16 mouse cellular contexts compared by ENCODE assay signal in the genomic region with DNA sequence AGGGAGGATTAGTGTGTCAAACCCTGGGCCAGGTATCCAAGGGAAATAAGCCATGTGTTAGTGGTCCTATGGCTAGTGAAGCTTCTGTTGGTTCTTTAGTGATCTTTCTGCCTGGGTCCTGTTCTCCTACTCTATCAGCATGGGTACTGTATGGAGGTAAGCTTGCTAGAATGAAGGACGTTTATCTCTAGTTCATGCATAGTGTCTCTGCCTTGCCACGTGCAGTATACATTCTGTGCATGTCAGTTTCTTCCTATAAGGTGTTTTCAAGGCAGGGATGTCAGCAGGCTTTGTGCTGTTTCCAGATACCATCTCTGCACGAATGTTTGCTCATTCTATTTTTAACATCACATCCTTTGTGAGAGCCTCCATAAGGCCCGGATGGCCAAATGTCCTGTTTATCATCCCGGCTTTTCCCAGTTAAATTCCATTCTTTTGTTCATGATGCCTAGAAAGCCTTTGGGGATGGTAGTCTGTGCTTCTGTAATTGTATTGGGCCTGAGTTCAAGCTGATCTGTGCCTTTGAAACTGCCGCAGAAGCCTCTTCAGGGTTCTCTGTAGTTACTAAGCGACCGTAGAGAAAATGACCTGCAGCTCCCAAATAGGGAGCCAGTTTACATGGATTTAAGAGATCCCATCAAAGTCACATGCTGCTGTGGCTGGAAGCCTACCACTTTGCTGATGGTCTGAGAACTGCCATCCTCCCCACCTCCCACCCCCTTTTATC.
DNase-seq lines count a peak whose midpoint lies in the region; ATAC-seq lines count a peak whose summit lies in the region.
"Had no signal": no experiment of that assay in that cellular context is flagged by ENCODE, and none has a peak within 500 bp of the region (broad histone marks: within the 10 kb centered on the region; RNA-seq: fewer than 3 reads in every experiment).

No protein-coding gene starts in this region.

- WGBS in heart, embryonic 14.5 days = 23% methylated on average over 8 of the region's 8 CpGs
- WGBS in forebrain, embryonic 14.5 days = 62% methylated on average over 8 of the region's 8 CpGs
- 50% methylated on average over 8 of the region's 8 CpGs for WGBS in hindbrain, embryonic 11.5 days
- WGBS in midbrain, embryonic 14.5 days = 27% methylated on average over 8 of the region's 8 CpGs

- H3K9me3 ChIP-seq in heart, embryonic 14.5 days (ENCODE audit: control insufficient read depth, low read length) = no peaks in the 10 kb centered on the region
- H3K9me3 ChIP-seq in forebrain, embryonic 14.5 days (replicated peaks; ENCODE audit: control insufficient read depth, low read length) = no peaks in the 10 kb centered on the region
- H3K9me3 ChIP-seq in hindbrain, embryonic 11.5 days (ENCODE audit: control insufficient read depth, low read length) = no peaks in the 10 kb centered on the region
- H3K9me3 ChIP-seq in midbrain, embryonic 14.5 days (ENCODE audit: control insufficient read depth, low read length) = no peaks in the 10 kb centered on the region
- H3K9me3 ChIP-seq: embryonic facial prominence, embryonic 15.5 days had no signal

- intact Hi-C loops in heart, postnatal 25 days (cut with DNase I) = no loop called here

- DNase-seq in heart, postnatal 25 days (ENCODE audit: low spot score) = no peak
- DNase-seq in forebrain, embryonic 14.5 days (ENCODE audit: low spot score) = peak; percentile 54
- no peak for DNase-seq in hindbrain, embryonic 11.5 days (ENCODE audit: low spot score)
- DNase-seq in midbrain, embryonic 14.5 days = peak; percentile 55
- DNase-seq in adrenal gland, postnatal 10 days = no peak
- DNase-seq in urinary bladder, adult 18-20 months (ENCODE audit: low spot score in 2 of 2) = no peak
- DNase-seq: kidney, postnatal 4 days; retina, postnatal 1 day had no signal

- H3K4me3 ChIP-seq in heart, embryonic 14.5 days (ENCODE audit: control insufficient read depth in 1 of 2, insufficient read depth in 1 of 2, low read depth in 1 of 2, low read length in 2 of 2) = no peak overlapping the region
- no peak overlapping the region for H3K4me3 ChIP-seq in forebrain, embryonic 14.5 days (ENCODE audit: low read depth, low read length)
- no peak overlapping the region for H3K4me3 ChIP-seq in hindbrain, embryonic 11.5 days (ENCODE audit: low read depth, low read length)
- no peak overlapping the region for H3K4me3 ChIP-seq in midbrain, embryonic 14.5 days (replicated peaks; ENCODE audit: low read depth, low read length)
- H3K4me3 ChIP-seq: embryonic facial prominence, embryonic 15.5 days; myocyte had no signal

- no peak for ATAC-seq in heart, embryonic 14.5 days (ENCODE audit: insufficient number of reproducible peaks, insufficient read depth, low FRiP score, low read depth)
- peak; percentile 54 for ATAC-seq in forebrain, embryonic 14.5 days
- ATAC-seq in hindbrain, embryonic 11.5 days (ENCODE audit: low FRiP score) = peak; percentile 45
- ATAC-seq in midbrain, embryonic 14.5 days (ENCODE audit: low FRiP score, low TSS enrichment) = peak; percentile 59; the same call in 1 of the 2 replicates
- ATAC-seq in granulocyte monocyte progenitor cell, adult 5-6 weeks (replicated peaks; ENCODE audit: poor library complexity, severe bottlenecking) = no peak
- ATAC-seq: intestine, embryonic 16.5 days had no signal

- H3K9ac ChIP-seq in heart, embryonic 14.5 days (ENCODE audit: low read length) = no peak overlapping the region
- no peak overlapping the region for H3K9ac ChIP-seq in forebrain, embryonic 14.5 days (ENCODE audit: low read length)
- H3K9ac ChIP-seq in hindbrain, embryonic 11.5 days (ENCODE audit: low read depth, low read length) = no peak overlapping the region
- 0 out of 2 replicates have a peak overlapping the region, but pooled peaks have one; percentile 23 for H3K9ac ChIP-seq in midbrain, embryonic 14.5 days (replicated peaks; ENCODE audit: low read length)
- H3K9ac ChIP-seq: embryonic facial prominence, embryonic 15.5 days had no signal

- H3K27ac ChIP-seq in heart, embryonic 14.5 days (replicated peaks in 1 of 2; ENCODE audit: control insufficient read depth in 1 of 2, insufficient read depth in 1 of 2, low read depth in 2 of 2, low read length in 2 of 2) = no peak overlapping the region
- H3K27ac ChIP-seq in forebrain, embryonic 14.5 days (ENCODE audit: low read depth, low read length) = peak overlapping the region; percentile 39; the same call in 1 of the 2 replicates
- H3K27ac ChIP-seq in hindbrain, embryonic 11.5 days (ENCODE audit: low read depth, low read length) = no peak overlapping the region
- H3K27ac ChIP-seq in midbrain, embryonic 14.5 days (replicated peaks; ENCODE audit: low read depth, low read length) = peak overlapping the region; percentile 66
- H3K27ac ChIP-seq: embryonic facial prominence, embryonic 15.5 days; macrophage had no signal

- 0 out of 2 replicates have a peak overlapping the region, but pooled peaks have one; percentile 13 for H3K4me2 ChIP-seq in heart, embryonic 14.5 days (ENCODE audit: low read length)
- no peak overlapping the region for H3K4me2 ChIP-seq in forebrain, embryonic 14.5 days (ENCODE audit: low read length)
- no peak overlapping the region for H3K4me2 ChIP-seq in hindbrain, embryonic 11.5 days (replicated peaks; ENCODE audit: low read depth, low read length)
- H3K4me2 ChIP-seq in midbrain, embryonic 14.5 days (ENCODE audit: low read length) = no peak overlapping the region
- H3K4me2 ChIP-seq: embryonic facial prominence, embryonic 15.5 days; liver, embryonic 11.5 days had no signal

- no peaks in the 10 kb centered on the region for H3K27me3 ChIP-seq in heart, embryonic 14.5 days (ENCODE audit: control insufficient read depth, insufficient read depth, low read length)
- H3K27me3 ChIP-seq in forebrain, embryonic 14.5 days (replicated peaks; ENCODE audit: control insufficient read depth, insufficient read depth, low read length) = no peaks in the 10 kb centered on the region
- H3K27me3 ChIP-seq in hindbrain, embryonic 11.5 days (ENCODE audit: control insufficient read depth, insufficient read depth, low read length) = no peaks in the 10 kb centered on the region
- H3K27me3 ChIP-seq in midbrain, embryonic 14.5 days (ENCODE audit: control insufficient read depth, insufficient read depth, low read length) = no peaks in the 10 kb centered on the region
- H3K27me3 ChIP-seq: CH12.LX; embryonic facial prominence, embryonic 15.5 days had no signal

- H3K36me3 ChIP-seq in heart, embryonic 14.5 days (ENCODE audit: control insufficient read depth, insufficient read depth, low read length) = no peaks in the 10 kb centered on the region
- no peaks in the 10 kb centered on the region for H3K36me3 ChIP-seq in forebrain, embryonic 14.5 days (ENCODE audit: control insufficient read depth, insufficient read depth, low read length)
- no peaks in the 10 kb centered on the region for H3K36me3 ChIP-seq in hindbrain, embryonic 11.5 days (ENCODE audit: control insufficient read depth, insufficient read depth, low read length)
- no peaks in the 10 kb centered on the region for H3K36me3 ChIP-seq in midbrain, embryonic 14.5 days (ENCODE audit: control insufficient read depth, insufficient read depth, low read length)
- H3K36me3 ChIP-seq: embryonic facial prominence, embryonic 15.5 days had no signal

- H3K4me1 ChIP-seq in heart, embryonic 14.5 days (ENCODE audit: control insufficient read depth in 2 of 2, insufficient read depth in 2 of 2, low read length in 2 of 2) = peaks cover 6 to 21% of the 10 kb centered on the region in 2 experiments
- H3K4me1 ChIP-seq in forebrain, embryonic 14.5 days (ENCODE audit: control insufficient read depth, insufficient read depth, low read length) = peaks cover 15% of the 10 kb centered on the region
- no peaks in the 10 kb centered on the region for H3K4me1 ChIP-seq in hindbrain, embryonic 11.5 days (replicated peaks; ENCODE audit: control insufficient read depth, insufficient read depth, low read length)
- H3K4me1 ChIP-seq in midbrain, embryonic 14.5 days (ENCODE audit: control insufficient read depth, insufficient read depth, low read length) = peaks cover 25% of the 10 kb centered on the region

Comparison
In these comparisons a context has a peak if more than half of its experiments do, and no peak if none do; other contexts are left out.
1. ATAC-seq: peak in forebrain, embryonic 14.5 days (single experiment), hindbrain, embryonic 11.5 days (single experiment) and midbrain, embryonic 14.5 days (single experiment); none in heart, embryonic 14.5 days (single experiment) and granulocyte monocyte progenitor cell, adult 5-6 weeks (single experiment).
2. H3K27ac ChIP-seq: peak in forebrain, embryonic 14.5 days (single experiment) and midbrain, embryonic 14.5 days (single experiment); none in heart, embryonic 14.5 days (0 of 2) and hindbrain, embryonic 11.5 days (single experiment).
3. DNase-seq: peak in forebrain, embryonic 14.5 days (single experiment) and midbrain, embryonic 14.5 days (single experiment); none in heart, postnatal 25 days (single experiment), hindbrain, embryonic 11.5 days (single experiment), adrenal gland, postnatal 10 days (single experiment) and urinary bladder, adult 18-20 months (0 of 2).